In genomic region chr11:13032464-13032863, GRCm38 (mm10) we compare ENCODE assay signal across 23 mouse cellular contexts.
"Had no signal": no experiment of that assay in that cellular context is flagged by ENCODE, and none has a peak within 500 bp of the region (broad histone marks: within the 10 kb centered on the region; RNA-seq: fewer than 3 reads in every experiment).

No protein-coding gene starts in this region.

- H3K4me3 ChIP-seq: layer of hippocampus, adult 2 months; limb, embryonic 10.5 days; limb, embryonic 13.5 days; liver, embryonic 12.5 days; liver, embryonic 15.5 days; lung, embryonic 15.5 days; megakaryocyte, embryonic 14.5 days; midbrain, embryonic 10.5 days; midbrain, embryonic 13.5 days; myocyte; neural tube, embryonic 13.5 days; stomach, embryonic 15.5 days had no signal

- H3K4me2 ChIP-seq: limb, embryonic 13.5 days; liver, embryonic 12.5 days; liver, embryonic 15.5 days; lung, embryonic 15.5 days; midbrain, embryonic 13.5 days; neural tube, embryonic 13.5 days; stomach, embryonic 15.5 days had no signal

- H3K4me1 ChIP-seq: limb, embryonic 10.5 days; limb, embryonic 13.5 days; liver, embryonic 12.5 days; liver, embryonic 15.5 days; lung, embryonic 15.5 days; megakaryocyte, embryonic 14.5 days; midbrain, embryonic 10.5 days; midbrain, embryonic 13.5 days; neural tube, embryonic 13.5 days; stomach, embryonic 15.5 days had no signal

- H3K36me3 ChIP-seq: limb, embryonic 10.5 days; limb, embryonic 13.5 days; liver, embryonic 12.5 days; liver, embryonic 15.5 days; lung, embryonic 15.5 days; midbrain, embryonic 10.5 days; midbrain, embryonic 13.5 days; neural tube, embryonic 13.5 days; stomach, embryonic 15.5 days had no signal

- H3K27ac ChIP-seq: kidney, postnatal 0 days; layer of hippocampus, adult 2 months; limb, embryonic 10.5 days; limb, embryonic 13.5 days; liver, embryonic 12.5 days; liver, embryonic 15.5 days; lung, embryonic 15.5 days; midbrain, embryonic 10.5 days; midbrain, embryonic 13.5 days; neural tube, embryonic 13.5 days; stomach, embryonic 15.5 days had no signal

- ATAC-seq: liver, embryonic 12.5 days; midbrain, embryonic 13.5 days; midbrain, embryonic 16.5 days had no signal

- H3K27me3 ChIP-seq: limb, embryonic 13.5 days; liver, embryonic 12.5 days; liver, embryonic 15.5 days; lung, embryonic 15.5 days; megakaryocyte, embryonic 14.5 days; midbrain, embryonic 13.5 days; neural tube, embryonic 13.5 days; stomach, embryonic 15.5 days had no signal

- H3K9ac ChIP-seq: limb, embryonic 13.5 days; liver, embryonic 12.5 days; liver, embryonic 15.5 days; lung, embryonic 15.5 days; midbrain, embryonic 13.5 days; neural tube, embryonic 13.5 days; stomach, embryonic 15.5 days had no signal

- H3K9me3 ChIP-seq: limb, embryonic 10.5 days; limb, embryonic 13.5 days; liver, embryonic 12.5 days; liver, embryonic 15.5 days; lung, embryonic 15.5 days; megakaryocyte, embryonic 14.5 days; midbrain, embryonic 10.5 days; midbrain, embryonic 13.5 days; neural tube, embryonic 13.5 days; stomach, embryonic 15.5 days had no signal

- DNase-seq: kidney, postnatal 25 days; layer of hippocampus, adult 9-11 months; liver; lung, adult 18-20 months; lung, postnatal 10 days; lung, postnatal 36 days; retina, postnatal 1 day; thymus, adult 18-20 months; thymus, postnatal 36 days had no signal
